Mouse (Mus musculus): Measurements from ENCODE around the gene Ppfia3.

- TF ChIP-seq ZNF384 (IDR thresholded peaks at IDR 0.05; ENCODE audit: low read depth, low read length) (no peak), MAFK (IDR thresholded peaks at IDR 0.05; ENCODE audit: insufficient read depth, low read depth, low read length) (no peak), HCFC1 (IDR thresholded peaks at IDR 0.05; ENCODE audit: borderline replicate concordance, insufficient read depth, low read length) (no peak), CHD2 (IDR thresholded peaks at IDR 0.05; ENCODE audit: low read depth, low read length) (no peak), ZC3H11A (IDR thresholded peaks at IDR 0.05; ENCODE audit: borderline replicate concordance, low read depth, low read length) (no peak)
Observed at GRCm38 (mm10) chr7:45403532-45404261, 36.9 kb upstream of the Ppfia3 start.
